Mouse (Mus musculus) adrenal gland, adult (tissue): ENCODE measurements around the gene Rbm34.
"Not testable (repeated sequence)": the region's sequence is repeated elsewhere in the genome, so short reads cannot be mapped to it uniquely, and the experiment has no call there.

ENCODE experiments used
- DNase-seq, 2 experiments: peaks; one replicate each; pipeline ENCODE4 v3.0.0; 2022 to 2023; ENCODE audit warnings: low spot score in 1 of 2; ENCODE audit not compliant: inconsistent age in 2 of 2

The Rbm34 gene

GRCm38 (mm10) chr8:126920386-126920785, 50.5 kb downstream of the Rbm34 start:
- DNase-seq = no peak

GRCm38 (mm10) chr8:126919703-126920102, 51.2 kb downstream of the Rbm34 start:
- DNase-seq = no peak

GRCm38 (mm10) chr8:126919255-126919654, 51.6 kb downstream of the Rbm34 start:
- peak; percentile 89 to 93 for DNase-seq

- DNase-seq = no peak
These were observed 52.5 kb downstream of the Rbm34 start for GRCm38 (mm10) chr8:126918356-126918755.

- peak; percentile 46 to 78 for DNase-seq
These were observed 53.5 kb downstream of the Rbm34 start for GRCm38 (mm10) chr8:126917179-126917905.

GRCm38 (mm10) chr8:126916611-126917010, 54.3 kb downstream of the Rbm34 start:
- DNase-seq = no peak

GRCm38 (mm10) chr8:126914609-126915375, 56.1 kb downstream of the Rbm34 start:
- peak in 1 of 2 experiments; percentile 62 for DNase-seq

GRCm38 (mm10) chr8:126914107-126914490, 56.8 kb downstream of the Rbm34 start:
- not testable (repeated sequence) for DNase-seq

- DNase-seq = peak; percentile 43 to 73
These were observed 57.4 kb downstream of the Rbm34 start for GRCm38 (mm10) chr8:126913241-126914106.

GRCm38 (mm10) chr8:126909371-126909802, 61.5 kb downstream of the Rbm34 start:
- peak; percentile 69 to 90 for DNase-seq

- DNase-seq = peak in 1 of 2 experiments; percentile 74
These were observed 62.1 kb downstream of the Rbm34 start for GRCm38 (mm10) chr8:126908805-126909204.

GRCm38 (mm10) chr8:126907968-126908367, 62.9 kb downstream of the Rbm34 start:
- DNase-seq = peak in 1 of 2 experiments; percentile 37

- DNase-seq = peak in 1 of 2 experiments; percentile 46
These were observed 63.5 kb downstream of the Rbm34 start for GRCm38 (mm10) chr8:126907374-126907773.

GRCm38 (mm10) chr8:126905387-126905786, 65.5 kb downstream of the Rbm34 start:
- DNase-seq = peak in 1 of 2 experiments; percentile 49

GRCm38 (mm10) chr8:126903927-126904326, 66.9 kb downstream of the Rbm34 start:
- no peak for DNase-seq

GRCm38 (mm10) chr8:126903224-126903895, 67.5 kb downstream of the Rbm34 start:
- DNase-seq = no peak

- DNase-seq = no peak
These were observed 69.3 kb downstream of the Rbm34 start for GRCm38 (mm10) chr8:126901612-126902011.

- DNase-seq = no peak
These were observed 69.8 kb downstream of the Rbm34 start for GRCm38 (mm10) chr8:126901049-126901448.
